Mouse (Mus musculus) heart, embryonic 14.5 days (tissue): ENCODE measurements around the gene Oas1e. TPM values are rescaled to one million over a fixed set of nuclear protein-coding genes. Genes with fewer than 3 reads are reported as not detected.

Experiments used
- ATAC-seq: fragments of 200-750 bp; cut with Nextera tagmentation; 2 replicates; pipeline ENCODE4 v1.8.0; 2017; ENCODE audit warnings: low read depth, moderate TSS enrichment; ENCODE audit not compliant: insufficient number of reproducible peaks, insufficient read depth, low FRiP score
- H3K27ac ChIP-seq, 2 experiments: fragments of 200-500 bp in 1 of 2; fragments of 300-500 bp in 1 of 2; sonication (generic) in 1 of 2; replicated peaks in 1 of 2; 2 replicates each; pipeline ENCODE4 v1.5.1; 2012 to 2014; ENCODE audit warnings: low read depth in 2 of 2, low read length in 2 of 2, control low read depth in 1 of 2, mild to moderate bottlenecking in 1 of 2, mixed read lengths in 1 of 2; ENCODE audit not compliant: control insufficient read depth in 1 of 2, insufficient read depth in 1 of 2
- H3K27me3 ChIP-seq: fragments of 300-500 bp; sonication (generic); 2 replicates; pipeline ENCODE4 v1.6.1; 2014; ENCODE audit warnings: mild to moderate bottlenecking, low read length, control low read depth; ENCODE audit not compliant: control insufficient read depth, insufficient read depth
- H3K36me3 ChIP-seq: fragments of 300-500 bp; sonication (generic); 2 replicates; pipeline ENCODE4 v1.6.1; 2014; ENCODE audit warnings: mild to moderate bottlenecking, control low read depth, low read length, mixed read lengths; ENCODE audit not compliant: control insufficient read depth, insufficient read depth
- H3K4me1 ChIP-seq, 2 experiments: fragments of 200-500 bp in 1 of 2; fragments of 300-500 bp in 1 of 2; sonication (generic) in 1 of 2; 2 replicates each; pipeline ENCODE4 v1.6.1; 2012 to 2014; ENCODE audit warnings: low read length in 2 of 2, control low read depth in 1 of 2, mixed read lengths in 1 of 2; ENCODE audit not compliant: control insufficient read depth in 2 of 2, insufficient read depth in 2 of 2
- H3K4me2 ChIP-seq: fragments of 300-500 bp; sonication (generic); 2 replicates; pipeline ENCODE4 v1.6.1; 2014; ENCODE audit warnings: mild to moderate bottlenecking, low read length
- H3K4me3 ChIP-seq, 2 experiments: fragments of 200-500 bp in 1 of 2; fragments of 300-500 bp in 1 of 2; sonication (generic) in 1 of 2; 2 replicates each; pipeline ENCODE4 v1.5.1; 2012 to 2014; ENCODE audit warnings: low read length in 2 of 2, mild to moderate bottlenecking in 2 of 2, control low read depth in 1 of 2, low read depth in 1 of 2, moderate library complexity in 1 of 2; ENCODE audit not compliant: control insufficient read depth in 1 of 2, insufficient read depth in 1 of 2
- H3K9ac ChIP-seq: fragments of 300-500 bp; sonication (generic); 2 replicates; pipeline ENCODE4 v1.6.1; 2014; ENCODE audit warnings: mild to moderate bottlenecking, low read length
- H3K9me3 ChIP-seq: fragments of 300-500 bp; sonication (generic); 2 replicates; pipeline ENCODE4 v1.6.1; 2016; ENCODE audit warnings: low read length, control low read depth; ENCODE audit not compliant: control insufficient read depth
- WGBS: fragments of 180-500 bp; shearing (Covaris S2); extraction: QIAGEN DNeasy Blood & Tissue Kit; methylation state at CpG from one replicate; pipeline ENCODE4 v1.1.7; 2014; 5-methylcytosine and 5-hydroxymethylcytosine counted together
- polyA plus RNA-seq: library from polyadenylated mRNA; unstranded; fragments of >200 nt; fragmentation: Nextera tagmentation; extraction: Ambion mirVana; gene quantifications from 2 replicates; pipeline ENCODE4 v1.2.1, GENCODE M21; 2014

Oas1e gene
- polyA plus RNA-seq, 1 experiment from 2014 or later: not detected

DNA sequence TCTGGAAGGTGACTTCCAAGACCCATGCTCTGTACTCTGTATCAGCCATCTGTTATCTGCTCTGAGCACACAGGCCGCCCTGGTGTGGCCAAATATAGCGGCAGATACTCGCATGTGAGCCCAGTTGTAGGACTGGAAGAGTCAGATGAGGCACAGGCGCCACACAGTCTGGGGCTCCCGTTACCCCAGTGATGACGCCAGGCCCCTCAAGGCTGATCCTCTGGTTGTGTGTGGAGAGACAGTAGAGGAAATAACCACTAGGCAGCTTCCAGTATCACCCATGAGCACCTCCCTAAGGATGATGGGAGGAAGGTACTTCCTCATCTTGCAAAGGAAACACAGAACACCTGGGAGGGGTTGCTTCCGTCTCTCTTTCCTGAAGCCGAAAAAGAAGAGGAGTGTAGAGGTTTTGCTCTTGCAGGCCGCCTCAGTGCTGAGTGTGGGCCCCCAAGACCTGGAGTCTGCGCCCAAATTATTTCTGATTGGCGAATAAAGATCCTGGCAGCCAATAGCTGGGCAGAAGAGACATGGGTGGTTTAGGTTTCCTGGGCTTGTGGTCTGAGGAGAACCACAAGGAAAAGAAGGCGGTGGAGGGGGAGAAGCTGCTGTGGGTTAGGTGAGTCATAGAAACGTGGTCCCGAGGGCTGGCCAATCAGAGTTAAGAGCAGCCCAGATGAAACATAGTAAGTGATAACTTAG lies 19.9 kb downstream of the Oas1e start:
- H3K27me3 ChIP-seq: no peaks in the 10 kb centered on the region
- no peak overlapping the region for H3K4me2 ChIP-seq
- no peaks in the 10 kb centered on the region for H3K36me3 ChIP-seq
- no peak for ATAC-seq
- H3K9ac ChIP-seq: no peak overlapping the region
- WGBS: 50% methylated on average over 14 of the region's 14 CpGs
- no peaks in the 10 kb centered on the region for H3K9me3 ChIP-seq
- no peak overlapping the region for H3K4me3 ChIP-seq
- H3K27ac ChIP-seq: 0 out of 4 replicates have a peak overlapping the region, but pooled peaks have one; percentile 5 to 55
- peaks cover 26 to 27% of the 10 kb centered on the region in 2 experiments for H3K4me1 ChIP-seq

DNA sequence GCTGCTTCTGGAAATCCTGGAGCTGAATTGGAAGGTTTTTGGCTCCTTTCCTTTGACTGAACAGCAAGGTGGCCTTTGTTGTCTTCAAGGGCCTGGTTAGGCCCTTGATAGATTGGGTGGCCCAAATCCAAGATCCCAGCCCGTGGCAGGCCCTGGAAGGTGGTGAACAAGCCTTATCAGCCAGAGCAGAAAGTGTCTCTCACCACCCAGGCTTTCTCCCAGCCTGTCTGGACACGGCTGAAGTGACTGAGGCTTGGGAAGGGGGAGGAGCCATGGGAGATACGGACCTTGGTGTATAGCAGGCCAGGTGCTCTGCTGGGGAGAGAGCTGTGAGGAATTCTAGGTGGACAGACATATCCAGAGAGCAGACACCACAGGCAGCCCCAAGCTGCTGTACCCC lies 25.9 kb downstream of the Oas1e start:
- WGBS: 29% methylated on average over 3 of the region's 3 CpGs
- no peaks in the 10 kb centered on the region for H3K36me3 ChIP-seq

DNA sequence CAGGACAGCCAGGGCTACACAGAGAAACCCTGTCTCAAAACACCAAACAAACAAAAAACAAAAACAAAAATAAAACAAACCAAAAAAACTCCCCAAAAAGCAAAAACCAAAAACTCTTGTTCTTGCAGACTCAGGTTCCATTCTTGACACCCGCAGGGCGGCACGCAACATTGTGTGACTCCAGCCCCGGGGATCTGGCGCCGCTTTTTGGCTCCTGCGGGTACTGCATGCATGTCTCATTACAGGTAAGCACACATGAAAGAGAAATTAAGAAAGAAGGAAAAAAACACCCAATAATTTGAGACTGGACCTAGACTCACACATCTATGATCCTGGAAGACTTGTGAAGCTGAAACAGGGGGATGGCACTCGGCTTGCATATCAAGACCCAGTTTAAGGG lies 30.3 kb downstream of the Oas1e start:
- Histone ChIP-seq H3K9ac (no peak overlapping the region), H3K4me3 (no peak overlapping the region), H3K9me3 (peaks cover 4% of the 10 kb centered on the region; the same call in 1 of the 2 replicates), H3K4me1 (peaks cover 0 to 4% of the 10 kb centered on the region in 2 experiments; a peak in 2 of 4 replicates), H3K4me2 (no peak overlapping the region), H3K27ac (no peak overlapping the region), H3K27me3 (no peaks in the 10 kb centered on the region; the same call in 1 of the 2 replicates), H3K36me3 (no peaks in the 10 kb centered on the region)
- 62% methylated on average over 8 of the region's 8 CpGs for WGBS
- ATAC-seq: no peak

More for the DNA sequence above, 25.9 kb downstream of the Oas1e start:
- Histone ChIP-seq H3K4me2 (no peak overlapping the region), H3K27me3 (no peaks in the 10 kb centered on the region), H3K27ac (no peak overlapping the region), H3K4me1 (no peaks in the 10 kb centered on the region; a peak in 1 of 4 replicates), H3K4me3 (no peak overlapping the region), H3K9me3 (peaks cover 4% of the 10 kb centered on the region; the same call in 1 of the 2 replicates), H3K9ac (no peak overlapping the region)
- no peak; the same call in 1 of the 2 replicates for ATAC-seq

DNA sequence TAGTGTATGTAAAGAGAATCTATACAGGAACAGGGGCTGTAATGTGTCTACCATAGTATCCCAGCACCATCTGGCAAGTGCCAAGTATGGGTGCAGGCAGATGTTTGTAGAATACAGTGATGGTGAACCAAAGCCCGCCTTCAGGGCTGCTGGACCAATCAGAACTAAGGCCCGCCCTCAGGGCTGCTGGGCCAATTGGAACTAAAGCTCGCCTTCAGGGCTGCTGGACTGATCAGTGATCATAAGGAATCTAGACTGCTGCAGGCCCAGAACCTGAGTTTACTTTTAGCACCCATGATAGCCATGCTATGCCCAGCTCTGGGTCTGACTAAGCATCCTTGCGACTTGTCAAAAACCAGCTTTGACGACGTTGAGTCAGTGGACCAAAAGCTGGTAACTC lies 33.4 kb downstream of the Oas1e start:
- H3K4me2 ChIP-seq: no peak overlapping the region
- peak overlapping the region in 1 of 2 experiments; percentile 45; a peak in 2 of 4 replicates for H3K27ac ChIP-seq
- peak; percentile 50; the same call in 1 of the 2 replicates for ATAC-seq
- peaks cover 4% of the 10 kb centered on the region; the same call in 1 of the 2 replicates for H3K27me3 ChIP-seq
- no peak overlapping the region for H3K9ac ChIP-seq
- H3K36me3 ChIP-seq: no peaks in the 10 kb centered on the region
- peaks cover 0 to 4% of the 10 kb centered on the region in 2 experiments; a peak in 2 of 4 replicates for H3K4me1 ChIP-seq
- H3K9me3 ChIP-seq: no peaks in the 10 kb centered on the region
- no peak overlapping the region for H3K4me3 ChIP-seq
- WGBS: 18% methylated on average over 6 of the region's 6 CpGs

DNA sequence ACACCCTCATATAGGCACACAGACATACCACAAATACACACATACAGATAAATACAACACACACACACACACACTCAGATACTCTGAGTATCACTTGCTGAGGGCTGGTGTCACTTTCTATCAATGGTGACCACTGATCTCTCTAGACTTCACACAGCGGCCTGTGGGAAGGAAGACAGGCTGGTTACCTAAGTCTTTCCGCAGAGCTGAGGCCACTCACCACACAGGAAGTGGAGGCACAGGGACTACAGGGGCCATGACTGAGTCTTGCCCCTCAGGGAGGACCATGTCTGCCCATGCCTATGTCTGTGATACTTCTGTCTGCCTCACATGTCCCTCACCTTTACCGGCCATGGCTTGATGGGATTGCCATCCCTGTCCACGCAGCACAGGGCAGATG lies 41.1 kb downstream of the Oas1e start:
- 78% methylated on average over 4 of the region's 4 CpGs for WGBS
- no peak for ATAC-seq

DNA sequence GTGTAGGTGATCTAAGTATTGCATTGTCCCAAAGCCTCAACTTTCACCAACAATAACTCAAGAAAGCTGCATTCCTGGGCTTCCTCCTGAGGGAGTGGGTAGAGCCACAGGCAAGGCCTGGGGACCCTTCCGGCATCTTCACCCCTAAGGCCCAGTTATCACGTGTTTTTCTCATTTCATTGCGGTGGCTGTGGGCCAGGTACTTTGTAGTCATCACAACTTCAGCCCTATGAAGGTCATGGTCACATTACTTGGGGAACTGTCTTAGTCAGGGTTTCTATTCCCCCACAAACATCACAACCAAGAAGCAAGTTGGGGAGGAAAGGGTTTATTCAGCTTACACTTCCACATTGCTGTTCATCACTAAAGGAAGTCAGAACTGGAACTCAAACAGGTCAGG lies 42.5 kb downstream of the Oas1e start:
- H3K4me3 ChIP-seq: no peak overlapping the region
- 68% methylated on average over 3 of the region's 3 CpGs for WGBS
- ATAC-seq: no peak
- H3K27me3 ChIP-seq: no peaks in the 10 kb centered on the region; the same call in 1 of the 2 replicates
- no peaks in the 10 kb centered on the region for H3K4me1 ChIP-seq
- H3K27ac ChIP-seq: no peak overlapping the region
- H3K9ac ChIP-seq: no peak overlapping the region
- H3K9me3 ChIP-seq: no peaks in the 10 kb centered on the region
- no peaks in the 10 kb centered on the region for H3K36me3 ChIP-seq
- no peak overlapping the region for H3K4me2 ChIP-seq

More for the DNA sequence above, 41.1 kb downstream of the Oas1e start:
- H3K27me3 ChIP-seq: peaks cover 4% of the 10 kb centered on the region; the same call in 1 of the 2 replicates
- H3K36me3 ChIP-seq: no peaks in the 10 kb centered on the region
- no peak overlapping the region for H3K4me2 ChIP-seq
- no peak overlapping the region for H3K4me3 ChIP-seq
- H3K4me1 ChIP-seq: no peaks in the 10 kb centered on the region
- H3K9ac ChIP-seq: no peak overlapping the region
- no peak overlapping the region for H3K27ac ChIP-seq
- no peaks in the 10 kb centered on the region for H3K9me3 ChIP-seq

DNA sequence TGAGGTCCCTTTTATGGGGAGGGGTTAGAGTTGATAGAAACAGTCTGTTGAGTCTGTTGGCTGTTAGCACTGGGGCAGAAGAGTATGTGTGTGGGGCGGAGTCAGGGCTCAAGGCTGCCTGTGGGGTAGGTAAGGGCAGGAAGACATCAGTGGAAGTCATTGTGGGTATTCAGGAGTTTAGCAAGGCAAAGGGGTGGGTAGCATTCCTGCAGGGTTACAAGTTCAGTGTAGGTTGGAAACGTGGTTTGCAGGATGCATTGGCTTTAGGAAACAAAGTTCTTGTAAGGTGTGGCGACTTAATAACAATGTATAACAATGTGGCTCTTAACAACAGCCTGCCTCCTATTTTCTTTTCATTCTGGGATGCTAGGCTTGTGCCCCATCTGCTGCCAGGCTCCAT lies 44.1 kb downstream of the Oas1e start:
- Histone ChIP-seq H3K9ac (no peak overlapping the region), H3K27ac (no peak overlapping the region), H3K4me2 (no peak overlapping the region), H3K27me3 (no peaks in the 10 kb centered on the region; the same call in 1 of the 2 replicates), H3K4me3 (no peak overlapping the region), H3K4me1 (no peaks in the 10 kb centered on the region), H3K9me3 (no peaks in the 10 kb centered on the region), H3K36me3 (no peaks in the 10 kb centered on the region)
- no peak for ATAC-seq
- WGBS: 64% methylated on average over 3 of the region's 3 CpGs
